Mouse (Mus musculus): ENCODE measurements around the gene Zfp54. TPM values are rescaled to one million over a fixed set of nuclear protein-coding genes. Genes with fewer than 3 reads are reported as not detected.
"Not testable (repeated sequence)": the region's sequence is repeated elsewhere in the genome, so short reads cannot be mapped to it uniquely, and the experiment has no call there.

Zfp54 gene
- polyA plus RNA-seq (2015; fragmentation: Nextera tagmentation; extraction: Ambion mirVana), result 4.1 and 5.7 TPM in 2 replicates

DNA sequence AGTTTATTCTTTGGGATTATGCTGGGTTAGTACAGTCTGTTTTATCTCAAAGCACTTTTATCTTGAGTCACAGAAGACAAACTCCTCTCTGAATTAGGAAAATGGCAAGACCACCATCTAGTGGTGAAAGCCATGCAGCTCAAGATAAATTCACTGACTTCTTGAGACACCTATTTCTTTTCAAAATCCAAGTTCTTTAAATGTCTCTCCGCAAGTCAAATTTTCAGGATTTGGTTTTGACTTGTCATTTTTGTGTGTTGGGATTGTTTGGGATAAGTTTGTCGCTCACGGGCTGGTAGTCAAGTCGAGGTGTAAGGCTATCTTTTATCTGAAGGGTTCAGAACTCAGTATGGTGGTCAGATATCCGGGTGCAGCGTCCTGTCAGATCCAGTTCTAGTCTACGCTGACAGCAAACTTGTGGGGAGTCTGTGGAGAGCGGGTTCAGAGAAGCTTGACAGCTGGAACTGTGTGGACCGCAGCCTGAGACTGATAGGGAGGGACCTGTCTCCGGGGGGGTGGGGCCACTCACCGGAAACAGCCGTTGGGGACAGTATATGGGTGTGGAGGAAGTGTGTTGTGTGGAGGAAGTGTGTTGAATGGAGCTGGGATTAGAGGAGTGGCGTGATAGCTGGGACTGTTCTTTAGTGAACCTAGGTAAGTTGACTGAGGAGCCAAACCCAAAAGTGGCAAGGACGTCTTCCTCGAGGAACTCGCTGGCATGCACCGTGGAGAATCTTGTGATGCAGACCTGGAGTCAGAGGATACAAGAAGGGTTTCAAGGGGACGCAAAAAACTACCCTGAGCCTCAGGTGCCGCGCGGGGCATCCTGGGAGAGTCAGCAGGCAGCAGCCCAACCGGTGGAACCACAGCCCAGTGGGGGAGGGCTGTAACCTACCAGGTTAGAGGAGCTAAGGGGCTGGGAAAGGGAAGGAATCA is at the start of gene Zfp54:
Gene Zfp54 (plus strand): TSS at position 564 of the 936 bp plus-strand sequence.
- peak within 1 kb of the TSS; percentile 54 for H3K9ac ChIP-seq (replicated peaks; ENCODE audit: low read depth, low read length)
- H3K4me1 ChIP-seq (replicated peaks; ENCODE audit: control insufficient read depth, insufficient read depth, low read length), result peaks cover 3% of the 10 kb centered on the region
- H3K27ac ChIP-seq (ENCODE audit: low read length), result no peak within 1 kb of the TSS
- no peaks in the 10 kb centered on the region for H3K36me3 ChIP-seq (ENCODE audit: control insufficient read depth, insufficient read depth)
- peak within 1 kb of the TSS; percentile 90 for H3K4me2 ChIP-seq (ENCODE audit: low read length)
- under 1% methylated on average over 22 of the region's 22 CpGs for WGBS
- ATAC-seq, result peak; percentile 99
- peak within 1 kb of the TSS; percentile 50 for H3K4me3 ChIP-seq (replicated peaks; ENCODE audit: low read length)
- H3K27me3 ChIP-seq (replicated peaks; ENCODE audit: control insufficient read depth, insufficient read depth, low read length), result no peaks in the 10 kb centered on the region
- no peaks in the 10 kb centered on the region for H3K9me3 ChIP-seq (ENCODE audit: control insufficient read depth, low read length)

DNA sequence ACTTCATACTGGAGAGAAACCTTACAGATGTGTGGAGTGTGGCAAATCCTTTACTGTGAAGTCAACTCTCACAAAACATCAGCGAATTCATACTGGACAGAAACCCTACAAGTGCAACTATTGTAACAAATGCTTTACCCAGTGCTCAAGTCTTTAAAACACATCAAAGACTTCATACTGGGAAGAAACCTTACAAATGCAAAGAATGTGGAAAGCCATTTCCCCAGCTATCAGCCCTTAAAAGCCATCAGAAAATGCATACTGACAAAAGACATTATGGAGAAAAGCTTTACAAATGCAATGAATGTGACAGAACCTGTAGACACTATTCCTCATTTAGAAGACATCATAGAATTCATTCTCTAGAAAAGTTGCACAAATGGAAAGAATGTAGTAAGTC is 47.7 kb upstream of the Zfp54 start:
- no peak overlapping the region for H3K9ac ChIP-seq (replicated peaks; ENCODE audit: low read depth, low read length)
- no peak overlapping the region for H3K4me2 ChIP-seq (ENCODE audit: low read length)
- 52% methylated on average over 1 of the region's 1 CpGs for WGBS
- H3K9me3 ChIP-seq (ENCODE audit: control insufficient read depth, low read length), result no peaks in the 10 kb centered on the region
- no peaks in the 10 kb centered on the region for H3K36me3 ChIP-seq (ENCODE audit: control insufficient read depth, insufficient read depth)
- H3K4me3 ChIP-seq (replicated peaks; ENCODE audit: low read length), result no peak overlapping the region
- no peaks in the 10 kb centered on the region for H3K4me1 ChIP-seq (replicated peaks; ENCODE audit: control insufficient read depth, insufficient read depth, low read length)
- H3K27me3 ChIP-seq (replicated peaks; ENCODE audit: control insufficient read depth, insufficient read depth, low read length), result no peaks in the 10 kb centered on the region
- H3K27ac ChIP-seq (ENCODE audit: low read length), result no peak overlapping the region
- no peak for ATAC-seq

DNA sequence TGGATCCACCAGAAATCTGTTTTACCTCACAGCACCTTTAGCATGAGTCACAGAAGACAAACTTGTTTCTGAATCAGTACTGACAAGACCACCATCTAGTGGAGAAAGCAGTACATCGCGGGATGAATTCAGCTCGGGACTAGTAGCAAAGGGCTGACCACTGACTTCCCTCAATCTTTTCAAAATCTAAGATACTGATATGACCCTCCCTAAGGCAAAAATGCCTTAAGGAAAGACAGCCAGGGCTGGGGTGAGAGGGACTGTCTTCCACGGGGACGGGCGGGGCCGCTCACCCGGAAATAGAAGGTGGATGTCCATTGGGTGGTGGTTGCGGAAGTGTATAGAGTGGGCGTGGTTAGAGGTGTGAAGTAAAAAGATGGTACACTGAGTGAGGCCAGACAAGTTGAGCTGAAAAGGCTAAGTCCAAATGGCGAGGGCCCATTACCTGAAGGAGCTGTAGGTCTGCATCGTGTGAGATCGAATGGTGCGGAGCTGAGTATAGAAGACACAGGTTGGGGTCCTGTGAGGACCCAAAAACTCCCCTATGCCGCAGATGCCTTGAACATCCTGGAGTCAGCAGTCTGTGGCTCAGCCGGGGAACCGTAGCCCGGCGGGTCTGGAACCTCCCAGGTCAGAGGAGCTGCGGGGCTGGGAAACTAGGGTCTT is 39.5 kb upstream of the Zfp54 start, which contains the start of gene Zfp677:
Gene Zfp677 (plus strand): TSS at position 358 of the 666 bp plus-strand sequence.
- peak; percentile 99 for ATAC-seq
- no peaks in the 10 kb centered on the region for H3K9me3 ChIP-seq (ENCODE audit: control insufficient read depth, low read length)
- H3K4me3 ChIP-seq (replicated peaks; ENCODE audit: low read length), result peak within 1 kb of the TSS; percentile 64
- WGBS, result 9% methylated on average over 20 of the region's 20 CpGs
- H3K27me3 ChIP-seq (replicated peaks; ENCODE audit: control insufficient read depth, insufficient read depth, low read length), result no peaks in the 10 kb centered on the region
- peak within 1 kb of the TSS; percentile 67 for H3K9ac ChIP-seq (replicated peaks; ENCODE audit: low read depth, low read length)
- H3K4me1 ChIP-seq (replicated peaks; ENCODE audit: control insufficient read depth, insufficient read depth, low read length), result peaks cover 2% of the 10 kb centered on the region; the same call in 1 of the 2 replicates
- H3K27ac ChIP-seq (ENCODE audit: low read length), result no peak within 1 kb of the TSS
- H3K4me2 ChIP-seq (ENCODE audit: low read length), result peak within 1 kb of the TSS; percentile 84
- H3K36me3 ChIP-seq (ENCODE audit: control insufficient read depth, insufficient read depth), result no peaks in the 10 kb centered on the region

DNA sequence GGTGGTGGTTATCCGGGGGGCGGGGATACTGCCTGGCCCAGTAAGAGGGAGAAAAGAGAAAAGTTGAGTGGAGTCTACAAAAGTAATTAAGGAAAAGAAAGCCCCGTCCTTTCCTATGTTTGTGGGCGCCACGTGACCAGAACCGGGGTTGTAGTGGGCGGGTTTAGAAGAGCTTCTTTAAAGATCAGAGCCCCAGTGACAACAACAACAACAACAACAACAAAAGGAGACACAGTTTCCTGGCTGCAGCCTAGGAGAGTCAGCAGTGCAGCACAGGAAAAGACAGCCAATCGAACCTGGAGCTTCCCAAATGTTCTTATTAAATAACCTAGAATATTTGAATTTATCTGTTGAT is 39.0 kb upstream of the Zfp54 start:
- Histone ChIP-seq H3K4me3 (replicated peaks; ENCODE audit: low read length) (peak overlapping the region; percentile 64), H3K4me1 (replicated peaks; ENCODE audit: control insufficient read depth, insufficient read depth, low read length) (peaks cover 2% of the 10 kb centered on the region; the same call in 1 of the 2 replicates), H3K27ac (ENCODE audit: low read length) (no peak overlapping the region), H3K36me3 (ENCODE audit: control insufficient read depth, insufficient read depth) (no peaks in the 10 kb centered on the region), H3K27me3 (replicated peaks; ENCODE audit: control insufficient read depth, insufficient read depth, low read length) (no peaks in the 10 kb centered on the region), H3K9ac (replicated peaks; ENCODE audit: low read depth, low read length) (peak overlapping the region; percentile 67), H3K9me3 (ENCODE audit: control insufficient read depth, low read length) (no peaks in the 10 kb centered on the region), H3K4me2 (ENCODE audit: low read length) (peak overlapping the region; percentile 84)
- ATAC-seq, result no peak
- 20% methylated on average over 8 of the region's 8 CpGs for WGBS

DNA sequence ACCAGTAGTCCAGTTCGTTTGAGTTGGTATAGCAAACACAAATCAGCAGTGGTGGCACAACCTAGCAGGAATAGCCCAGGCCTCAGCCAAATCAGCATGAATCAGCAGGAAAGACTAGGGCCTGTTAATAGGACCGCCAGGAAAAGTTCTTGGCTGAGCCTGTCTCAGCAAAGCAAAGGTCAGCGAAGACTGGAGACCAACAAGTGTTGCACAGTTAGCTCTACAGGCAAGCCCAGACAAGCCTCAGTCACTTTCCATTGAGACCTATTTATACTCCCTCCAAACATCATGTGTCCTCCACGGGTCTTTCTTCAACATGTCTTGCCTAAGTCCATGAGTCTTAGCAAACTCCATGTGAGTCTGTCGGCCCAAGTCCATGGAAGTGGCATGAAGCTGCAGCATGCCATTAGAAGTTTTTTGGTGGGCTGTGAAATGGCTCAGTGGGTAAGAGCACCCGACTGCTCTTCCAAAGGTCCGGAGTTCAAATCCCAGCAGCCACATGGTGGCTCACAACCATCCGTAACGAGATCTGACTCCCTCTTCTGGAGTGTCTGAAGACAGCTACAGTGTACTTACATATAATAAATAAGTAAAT is 15.9 kb downstream of the Zfp54 start:
- H3K27me3 ChIP-seq (replicated peaks; ENCODE audit: control insufficient read depth, insufficient read depth, low read length); H3K9ac ChIP-seq (replicated peaks; ENCODE audit: low read depth, low read length); H3K4me1 ChIP-seq (replicated peaks; ENCODE audit: control insufficient read depth, insufficient read depth, low read length); ATAC-seq; H3K27ac ChIP-seq (ENCODE audit: low read length); H3K4me2 ChIP-seq (ENCODE audit: low read length); H3K9me3 ChIP-seq (ENCODE audit: control insufficient read depth, low read length); H3K4me3 ChIP-seq (replicated peaks; ENCODE audit: low read length); H3K36me3 ChIP-seq (ENCODE audit: control insufficient read depth, insufficient read depth): not testable (repeated sequence)
- WGBS, result 80% methylated on average over 9 of the region's 9 CpGs

DNA sequence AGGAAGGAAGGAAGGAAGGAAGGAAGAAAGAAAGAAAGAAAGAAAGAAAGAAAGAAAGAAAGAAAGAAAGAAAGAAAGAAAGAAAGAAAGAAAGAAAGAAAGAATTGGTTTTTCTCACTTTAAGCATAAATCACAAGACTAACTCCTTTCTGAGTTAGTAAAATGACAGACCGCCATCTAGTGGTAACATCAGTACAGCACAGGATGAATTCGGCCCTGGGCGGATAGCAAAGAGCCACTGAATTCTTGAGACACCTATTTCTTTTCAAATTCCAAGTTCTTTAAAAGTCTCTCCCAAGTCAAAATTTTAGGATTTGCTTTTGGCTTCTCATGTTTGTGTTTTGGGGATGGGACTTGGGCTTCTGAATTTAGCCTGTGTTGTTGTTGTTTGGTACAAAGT is 26.6 kb downstream of the Zfp54 start:
- H3K4me1 ChIP-seq (replicated peaks; ENCODE audit: control insufficient read depth, insufficient read depth, low read length), result peaks cover 5% of the 10 kb centered on the region
- 0% methylated on average over 3 of the region's 3 CpGs for WGBS
- ATAC-seq, result peak; percentile 82

DNA sequence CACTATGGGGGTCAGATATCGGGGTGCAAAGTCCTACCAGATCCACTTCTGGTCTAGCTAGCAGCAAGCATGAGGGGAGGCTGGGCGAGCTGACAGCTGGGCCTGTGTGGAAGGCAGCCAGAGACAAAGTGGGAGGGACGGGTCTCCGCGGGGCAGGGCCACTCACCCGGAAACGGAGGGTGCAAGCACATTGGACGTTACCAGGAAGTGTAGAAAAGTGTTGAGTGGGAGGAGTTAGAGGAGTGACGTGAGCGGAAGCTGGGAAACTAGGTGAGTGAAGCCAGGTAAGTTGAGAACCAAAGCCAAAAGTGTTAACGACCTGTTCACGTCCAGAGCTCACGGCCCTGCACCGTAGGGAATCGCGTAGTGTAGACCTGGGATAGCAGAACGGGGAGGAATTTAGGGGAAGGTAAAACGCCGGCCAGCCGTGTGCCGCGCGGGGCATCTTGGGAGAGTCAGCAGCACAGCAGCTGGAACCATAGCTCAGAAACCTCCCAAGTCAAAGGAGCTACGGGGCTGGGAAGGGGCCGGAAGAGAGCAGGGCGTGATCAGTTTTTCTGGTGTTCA is 27.2 kb downstream of the Zfp54 start, which contains the start of gene Zfp51:
Gene Zfp51 (plus strand): TSS at position 237 of the 567 bp plus-strand sequence.
- peaks cover 5% of the 10 kb centered on the region for H3K4me1 ChIP-seq (replicated peaks; ENCODE audit: control insufficient read depth, insufficient read depth, low read length)
- peak; percentile 98 for ATAC-seq
- H3K36me3 ChIP-seq (ENCODE audit: control insufficient read depth, insufficient read depth), result no peaks in the 10 kb centered on the region
- H3K9ac ChIP-seq (replicated peaks; ENCODE audit: low read depth, low read length), result peak within 1 kb of the TSS; percentile 62
- no peaks in the 10 kb centered on the region for H3K9me3 ChIP-seq (ENCODE audit: control insufficient read depth, low read length)
- H3K27ac ChIP-seq (ENCODE audit: low read length), result peak within 1 kb of the TSS; percentile 87
- H3K27me3 ChIP-seq (replicated peaks; ENCODE audit: control insufficient read depth, insufficient read depth, low read length), result no peaks in the 10 kb centered on the region
- H3K4me2 ChIP-seq (ENCODE audit: low read length), result peak within 1 kb of the TSS; percentile 75
- 1% methylated on average over 26 of the region's 26 CpGs for WGBS
- H3K4me3 ChIP-seq (replicated peaks; ENCODE audit: low read length), result peak within 1 kb of the TSS; percentile 87

More for the DNA sequence above, 26.6 kb downstream of the Zfp54 start:
- H3K9me3 ChIP-seq (ENCODE audit: control insufficient read depth, low read length), result no peaks in the 10 kb centered on the region
- peak overlapping the region; percentile 87 for H3K4me3 ChIP-seq (replicated peaks; ENCODE audit: low read length)
- H3K27me3 ChIP-seq (replicated peaks; ENCODE audit: control insufficient read depth, insufficient read depth, low read length), result no peaks in the 10 kb centered on the region
- peak overlapping the region; percentile 75 for H3K4me2 ChIP-seq (ENCODE audit: low read length)
- H3K9ac ChIP-seq (replicated peaks; ENCODE audit: low read depth, low read length), result peak overlapping the region; percentile 62
- H3K36me3 ChIP-seq (ENCODE audit: control insufficient read depth, insufficient read depth), result no peaks in the 10 kb centered on the region
- peak overlapping the region; percentile 87 for H3K27ac ChIP-seq (ENCODE audit: low read length)

DNA sequence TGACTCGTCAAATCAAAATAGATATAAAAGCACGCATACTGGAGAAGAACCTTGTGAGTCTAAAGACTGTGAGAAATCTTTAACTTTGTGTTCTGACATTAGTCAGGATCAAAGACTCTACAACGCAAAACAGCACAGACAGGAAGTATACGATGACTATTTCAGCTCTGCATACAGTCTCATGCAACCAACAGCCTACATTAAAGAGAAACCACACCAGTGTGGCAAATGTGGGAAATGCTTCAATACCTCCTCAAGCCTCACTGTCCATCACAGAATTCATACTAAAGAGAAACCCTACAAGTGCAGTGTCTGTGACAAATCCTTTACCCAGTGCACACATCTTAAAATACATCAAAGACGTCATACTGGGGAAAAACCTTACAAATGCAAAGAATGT is 40.5 kb downstream of the Zfp54 start:
- Histone ChIP-seq H3K27me3 (replicated peaks; ENCODE audit: control insufficient read depth, insufficient read depth, low read length) (no peaks in the 10 kb centered on the region), H3K4me2 (ENCODE audit: low read length) (no peak overlapping the region), H3K36me3 (ENCODE audit: control insufficient read depth, insufficient read depth) (peaks cover 9% of the 10 kb centered on the region), H3K9ac (replicated peaks; ENCODE audit: low read depth, low read length) (no peak overlapping the region), H3K27ac (ENCODE audit: low read length) (no peak overlapping the region), H3K4me1 (replicated peaks; ENCODE audit: control insufficient read depth, insufficient read depth, low read length) (no peaks in the 10 kb centered on the region), H3K4me3 (replicated peaks; ENCODE audit: low read length) (no peak overlapping the region), H3K9me3 (ENCODE audit: control insufficient read depth, low read length) (no peaks in the 10 kb centered on the region)
- 94% methylated on average over 5 of the region's 5 CpGs for WGBS
- no peak for ATAC-seq

Measured in forebrain, embryonic 16.5 days (tissue).